Mouse (Mus musculus) urinary bladder, postnatal 0 days (tissue): ENCODE data around the gene Gm21209. TPM values are rescaled to one million over a fixed set of nuclear protein-coding genes. Genes with fewer than 3 reads are reported as not detected.

Experiments
- polyA plus RNA-seq: library from polyadenylated mRNA; unstranded; fragments of >200 nt; fragmentation: Nextera tagmentation; extraction: Ambion mirVana; gene quantifications from 2 replicates; pipeline ENCODE4 v1.2.1, GENCODE M21; 2015

Gene Gm21209
- not detected in 2 replicates for polyA plus RNA-seq

DNA sequence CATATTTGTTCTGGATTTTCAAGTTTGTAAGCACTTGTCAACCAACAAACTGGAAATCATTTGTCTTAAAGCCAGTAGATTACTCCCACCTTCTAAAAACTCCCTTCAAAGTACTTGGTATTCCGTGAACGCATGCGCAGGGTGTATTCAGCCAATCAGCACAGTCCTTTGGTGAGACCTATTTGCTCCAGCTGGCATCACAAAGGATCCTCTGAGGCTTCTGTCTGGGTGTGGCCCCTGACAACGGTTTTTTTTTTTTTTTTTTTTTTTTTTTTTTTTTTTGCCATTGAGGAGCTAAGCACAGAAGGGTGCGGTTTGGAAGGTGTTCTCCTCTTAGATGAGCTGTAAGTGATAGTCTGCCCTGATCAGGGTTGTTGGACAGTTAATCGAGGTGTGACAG, at the start of gene Gm21209:
TSS of gene Gm21209 (plus strand) at position 301 of the 400 bp plus-strand sequence.

